Mouse (Mus musculus): ENCODE results near the gene Ttpal.

Ttpal gene

DNA sequence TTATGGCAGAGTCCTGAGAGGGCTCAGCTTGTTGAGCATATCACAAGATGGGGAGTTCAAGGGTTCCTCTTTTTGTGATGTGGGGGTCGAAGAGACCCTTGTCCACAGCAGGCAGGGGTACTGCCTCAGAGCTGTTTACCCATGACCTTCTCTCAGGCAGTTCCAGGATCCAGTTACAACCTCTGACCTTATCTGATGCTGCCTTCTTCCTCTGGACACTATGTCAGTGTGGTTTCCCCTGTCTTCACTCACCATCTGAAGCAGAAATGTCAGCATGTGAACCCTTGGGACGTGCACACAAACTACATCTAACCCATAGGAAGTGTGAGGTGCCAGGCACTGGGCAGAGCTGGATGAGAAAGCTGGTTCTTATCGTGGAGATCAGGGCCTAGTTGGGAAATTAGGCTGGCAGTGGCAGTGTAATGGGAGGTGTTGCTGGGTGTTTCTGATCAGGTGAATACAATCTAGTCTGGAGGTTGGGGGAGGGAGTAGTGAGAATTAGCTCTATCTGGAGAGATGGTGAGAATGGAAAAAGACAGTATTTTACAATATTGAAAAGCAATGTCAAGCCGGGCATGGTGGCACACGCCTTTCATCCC is 58.1 kb downstream of the Ttpal start:
- DNase-seq (ENCODE audit: low read depth, low spot score), result no peak

DNA sequence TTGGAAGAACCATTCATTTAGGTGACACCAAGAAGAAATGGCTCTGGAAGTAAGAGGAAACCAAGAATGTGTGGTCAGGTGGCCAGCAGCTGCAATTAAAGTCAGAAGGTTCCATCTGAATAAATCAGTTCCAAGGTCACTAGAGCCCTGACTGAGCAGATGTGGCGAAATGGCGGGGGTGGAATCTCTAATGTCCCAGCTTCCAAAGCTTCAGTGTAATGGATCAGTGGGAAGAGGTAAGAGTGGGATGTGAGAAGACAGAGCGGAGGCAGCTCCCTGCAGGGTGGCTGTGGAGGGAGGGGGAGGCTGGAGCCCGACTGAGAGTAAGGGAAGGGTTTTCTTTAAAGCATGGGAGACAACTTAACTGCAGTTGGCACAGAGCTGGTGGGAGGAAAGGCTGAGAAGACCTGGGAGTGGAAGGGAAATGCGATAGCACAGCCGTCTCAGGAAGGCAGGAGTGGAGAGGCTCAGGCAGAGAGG is 59.3 kb downstream of the Ttpal start:
- DNase-seq (ENCODE audit: low read depth, low spot score), result no peak

DNA sequence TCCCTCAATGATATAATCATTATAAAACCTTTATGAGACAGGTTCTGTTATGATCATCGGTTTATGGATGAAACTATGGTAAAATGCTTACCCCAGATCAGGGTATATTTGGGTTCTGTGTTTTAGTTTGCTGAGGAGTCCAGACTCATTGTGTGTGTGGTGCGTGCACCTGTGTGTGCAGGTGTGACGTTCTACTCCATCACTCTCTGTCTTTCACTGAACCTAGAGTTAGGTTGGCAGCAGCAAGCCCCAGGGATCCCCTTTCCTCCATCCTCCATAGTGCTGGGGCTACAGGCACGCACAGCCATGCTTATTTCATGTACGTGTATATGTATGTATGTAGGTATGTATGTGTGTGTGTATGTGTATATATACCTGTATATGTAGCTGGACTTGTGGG is 60.0 kb downstream of the Ttpal start:
- DNase-seq (ENCODE audit: low read depth, low spot score), result no peak

DNA sequence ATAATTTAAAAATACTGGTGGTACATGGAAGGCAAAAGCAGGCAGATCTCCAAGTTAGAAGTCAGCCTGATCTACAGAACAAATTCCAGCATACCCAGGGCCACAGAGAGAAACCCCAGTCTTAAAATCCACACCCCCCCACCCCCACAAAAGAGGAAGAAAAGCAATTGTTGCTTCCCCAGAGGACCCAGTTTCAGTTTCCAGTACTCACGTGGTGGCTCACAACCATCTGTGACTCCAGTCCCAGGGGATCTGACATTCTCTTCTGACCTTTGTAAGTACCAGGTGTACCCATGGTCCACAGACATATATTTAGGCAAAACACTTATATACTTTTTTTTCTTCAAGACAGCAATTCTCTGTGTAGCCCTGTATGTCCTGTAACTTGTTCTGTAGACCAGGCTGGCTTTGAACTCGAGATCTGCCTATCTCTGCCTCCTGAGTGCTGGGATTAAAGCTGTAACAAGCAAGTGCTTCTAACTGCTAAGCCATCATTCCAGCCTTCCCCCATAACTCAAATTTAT is 60.6 kb downstream of the Ttpal start:
- no peak for DNase-seq (ENCODE audit: low read depth, low spot score)

DNA sequence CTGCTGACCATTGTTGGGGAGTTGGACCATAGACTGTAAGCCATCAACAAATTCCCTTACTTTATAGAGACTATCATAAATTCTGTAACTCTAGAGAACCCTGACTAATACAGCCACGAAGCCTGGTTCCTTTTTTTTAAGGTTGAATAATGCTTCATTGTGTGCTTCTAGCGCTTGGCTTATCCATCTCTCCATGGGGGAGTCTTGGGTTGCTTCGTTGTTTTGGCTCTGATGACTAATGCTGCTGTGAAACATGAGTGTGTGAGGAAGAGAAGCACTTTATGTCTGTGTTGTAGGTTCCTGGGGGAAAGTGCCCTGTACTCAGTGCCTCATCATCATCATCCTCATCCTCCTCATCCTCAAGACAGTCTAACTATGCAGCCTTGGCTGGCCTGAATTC is 61.8 kb downstream of the Ttpal start:
- no peak for DNase-seq (ENCODE audit: low read depth, low spot score)

DNA sequence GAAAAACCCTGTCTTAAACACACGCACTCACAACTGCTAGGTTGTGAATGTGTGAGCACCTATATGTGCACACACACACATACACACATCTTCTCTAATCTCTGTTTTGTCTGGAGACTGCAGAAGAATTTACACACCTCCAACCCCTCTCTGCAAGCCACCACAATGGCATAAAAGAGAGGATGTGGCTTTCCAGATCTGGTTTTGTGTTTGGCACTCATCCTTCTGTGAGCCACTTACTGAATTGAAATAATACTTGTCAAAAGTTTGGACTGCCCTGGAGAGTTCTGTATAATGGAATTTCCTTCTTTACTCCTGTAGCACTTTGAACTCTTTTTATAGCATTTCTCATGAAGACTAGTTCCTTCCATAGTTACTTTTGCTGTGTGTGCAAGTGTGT is 64.9 kb downstream of the Ttpal start:
- DNase-seq (ENCODE audit: low read depth, low spot score), result no peak
